Mouse (Mus musculus): ENCODE data around the gene Maco1.

GRCm38 (mm10) chr4:134759564-134759963, 93.6 kb downstream of the Maco1 start:
- no peak for TF ChIP-seq CTCF (IDR thresholded peaks at IDR 0.05; ENCODE audit: extremely low read depth, insufficient read length, insufficient replicate concordance, low read depth, low read length)
- TF ChIP-seq POLR2A (IDR thresholded peaks at IDR 0.05; ENCODE audit: low read depth, low read length): no peak
